Comparison of ENCODE assay signal across 11 mouse cellular contexts in the genomic region with DNA sequence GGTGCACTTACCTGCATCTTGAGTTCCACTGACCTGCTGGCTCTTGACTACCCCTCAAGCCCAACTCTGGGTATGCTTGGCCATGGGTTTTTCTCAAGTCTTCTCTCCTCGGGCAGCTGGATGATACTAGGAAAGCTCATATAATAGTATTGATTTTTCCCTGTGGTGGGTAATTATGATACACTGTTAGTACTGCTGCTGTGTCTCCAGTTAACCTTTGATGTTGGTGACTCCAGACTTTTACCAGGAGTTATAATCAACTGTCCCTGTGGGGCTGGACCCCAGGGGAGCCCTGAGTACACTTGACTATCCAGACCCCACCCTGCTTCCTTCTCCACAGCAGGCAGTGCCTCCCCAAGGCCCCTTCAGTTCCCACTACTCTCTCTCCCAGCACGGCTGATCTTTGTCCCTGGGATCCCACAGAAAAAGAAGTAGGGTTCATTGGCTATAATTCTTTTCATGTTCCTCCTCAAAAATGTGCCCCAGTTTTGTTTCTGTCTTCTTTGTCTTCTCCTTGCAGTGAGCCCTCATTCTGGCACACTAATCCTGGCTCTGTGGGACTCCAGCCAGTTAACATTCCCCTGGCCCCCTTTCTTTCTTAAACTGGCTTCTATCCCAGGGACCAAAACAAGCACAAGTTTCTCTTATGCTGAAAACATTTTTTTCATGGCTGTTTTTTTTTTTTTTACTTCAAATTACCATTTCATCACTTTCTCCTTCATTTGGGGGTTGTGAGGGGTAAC. TPM values are rescaled to one million over a fixed set of nuclear protein-coding genes. Genes with fewer than 3 reads are reported as not detected.
DNase-seq lines count a peak whose midpoint lies in the region; ATAC-seq and TF ChIP-seq lines count a peak whose summit lies in the region.
"Had no signal": no experiment of that assay in that cellular context is flagged by ENCODE, and none has a peak within 500 bp of the region (broad histone marks: within the 10 kb centered on the region; RNA-seq: fewer than 3 reads in every experiment).

No protein-coding gene starts in this region.

- H3K4me2 ChIP-seq in hindbrain, embryonic 14.5 days (replicated peaks): no peak overlapping the region
- peak overlapping the region; percentile 23 for H3K4me2 ChIP-seq in liver, embryonic 12.5 days

- H3K4me1 ChIP-seq in hindbrain, embryonic 14.5 days (replicated peaks; ENCODE audit: control insufficient read depth, insufficient read depth, low read length): 0 out of 2 replicates have a peak, but pooled peaks cover 4% of the 10 kb centered on the region
- peaks cover 3% of the 10 kb centered on the region; the same call in 1 of the 2 replicates for H3K4me1 ChIP-seq in hindbrain, embryonic 10.5 days (replicated peaks)
- H3K4me1 ChIP-seq in testis, adult 2 months (ENCODE audit: control insufficient read depth, insufficient read depth, low read length): peaks cover 13% of the 10 kb centered on the region
- peaks cover 81% of the 10 kb centered on the region for H3K4me1 ChIP-seq in liver, embryonic 12.5 days

- WGBS in hindbrain, embryonic 14.5 days: 37% methylated on average over 2 of the region's 2 CpGs
- WGBS in hindbrain, embryonic 10.5 days: 36% methylated on average over 2 of the region's 2 CpGs
- 30% methylated on average over 2 of the region's 2 CpGs for WGBS in liver, embryonic 12.5 days (ENCODE audit: insufficient replicate concordance)

- no peak for TF ChIP-seq POLR2A in testis, adult 2 months (IDR thresholded peaks at IDR 0.05; ENCODE audit: control insufficient read depth, low read depth, low read length)

- no peaks in the 10 kb centered on the region for H3K27me3 ChIP-seq in hindbrain, embryonic 14.5 days (ENCODE audit: control insufficient read depth, insufficient read depth, low read length)
- H3K27me3 ChIP-seq in hindbrain, embryonic 10.5 days (ENCODE audit: insufficient read depth, poor library complexity, severe bottlenecking): no peaks in the 10 kb centered on the region
- H3K27me3 ChIP-seq in testis, adult 2 months (ENCODE audit: control insufficient read depth, insufficient read depth, low read length): no peaks in the 10 kb centered on the region
- H3K27me3 ChIP-seq in liver, embryonic 12.5 days (replicated peaks): no peaks in the 10 kb centered on the region
- H3K27me3 ChIP-seq: neural tube, embryonic 12.5 days had no signal

- no peak overlapping the region for H3K4me3 ChIP-seq in hindbrain, embryonic 14.5 days (replicated peaks; ENCODE audit: low read length)
- H3K4me3 ChIP-seq in hindbrain, embryonic 10.5 days: no peak overlapping the region
- peak overlapping the region; percentile 59 for H3K4me3 ChIP-seq in testis, adult 2 months (ENCODE audit: control insufficient read depth, low read depth, low read length)
- H3K4me3 ChIP-seq in liver, embryonic 12.5 days: no peak overlapping the region
- H3K4me3 ChIP-seq: neural tube, embryonic 12.5 days had no signal

- H3K36me3 ChIP-seq in hindbrain, embryonic 14.5 days (replicated peaks; ENCODE audit: control insufficient read depth, insufficient read depth): no peaks in the 10 kb centered on the region
- no peaks in the 10 kb centered on the region for H3K36me3 ChIP-seq in hindbrain, embryonic 10.5 days
- H3K36me3 ChIP-seq in testis, adult 2 months (ENCODE audit: control insufficient read depth, insufficient read depth, low read length): no peaks in the 10 kb centered on the region
- H3K36me3 ChIP-seq in liver, embryonic 12.5 days: no peaks in the 10 kb centered on the region
- H3K36me3 ChIP-seq: neural tube, embryonic 12.5 days had no signal

- H3K9me3 ChIP-seq in hindbrain, embryonic 14.5 days (ENCODE audit: control insufficient read depth, low read length): no peaks in the 10 kb centered on the region
- no peaks in the 10 kb centered on the region for H3K9me3 ChIP-seq in hindbrain, embryonic 10.5 days
- H3K9me3 ChIP-seq in liver, embryonic 12.5 days (replicated peaks): no peaks in the 10 kb centered on the region
- H3K9me3 ChIP-seq: neural tube, embryonic 12.5 days had no signal

- TF ChIP-seq CTCF in testis, adult 2 months (IDR thresholded peaks at IDR 0.05; ENCODE audit: control insufficient read depth, insufficient read depth, insufficient replicate concordance, low read depth, low read length): no peak

- no peak for DNase-seq in hindbrain, embryonic 14.5 days (ENCODE audit: low spot score)
- no peak for DNase-seq in hindbrain, embryonic 10.5 days (ENCODE audit: low spot score)
- no peak for DNase-seq in testis, postnatal 10 days (ENCODE audit: low spot score)
- DNase-seq in urinary bladder, adult 2 months (ENCODE audit: low spot score): no peak
- no peak for DNase-seq in natural killer cell, adult 2 months (ENCODE audit: low spot score in 2 of 2)
- no peak for DNase-seq in thymus, postnatal 0 days (ENCODE audit: low spot score)
- DNase-seq: adrenal gland, postnatal 25 days had no signal

- ATAC-seq in hindbrain, embryonic 14.5 days (ENCODE audit: low FRiP score): no peak
- ATAC-seq in liver, embryonic 12.5 days: no peak

- peak overlapping the region; percentile 61 for H3K27ac ChIP-seq in hindbrain, embryonic 14.5 days
- no peak overlapping the region for H3K27ac ChIP-seq in hindbrain, embryonic 10.5 days
- H3K27ac ChIP-seq in testis, adult 2 months (ENCODE audit: control insufficient read depth, insufficient read depth, low read depth, low read length): no peak overlapping the region
- peak overlapping the region; percentile 98 for H3K27ac ChIP-seq in liver, embryonic 12.5 days
- H3K27ac ChIP-seq: neural tube, embryonic 12.5 days had no signal

- no peak overlapping the region for H3K9ac ChIP-seq in hindbrain, embryonic 14.5 days
- peak overlapping the region; percentile 44 for H3K9ac ChIP-seq in liver, embryonic 12.5 days
- H3K9ac ChIP-seq: neural tube, embryonic 12.5 days had no signal

RNA-seq across cellular contexts. Expression of gene Aqp9, which starts 0.8 kb away (rescaled TPM):
- polyA plus RNA-seq in hindbrain, embryonic 14.5 days (2014; fragmentation: Nextera tagmentation; extraction: Ambion mirVana): 0.31 and 0.34 TPM in 2 replicates
- 0.10 TPM in 1 of 2 replicates, not detected in the other for polyA plus RNA-seq in hindbrain, embryonic 10.5 days (2016; fragmentation: Nextera tagmentation; extraction: Ambion mirVana)
- polyA plus RNA-seq in testis, adult 2 months (2012; rRNA removed): 32.9 and 35.1 TPM in 2 replicates
- 10.1 and 10.3 TPM in 2 replicates for polyA plus RNA-seq in liver, embryonic 12.5 days (2016; fragmentation: Nextera tagmentation; extraction: Ambion mirVana)
- 0.99 and 1.0 TPM in 2 replicates for polyA plus RNA-seq in urinary bladder, adult 2 months (2012; rRNA removed)
- polyA plus RNA-seq in thymus, postnatal 0 days (2015; fragmentation: Nextera tagmentation; extraction: Ambion mirVana): 1.2 and 1.3 TPM in 2 replicates
- polyA plus RNA-seq: limb, embryonic 11.5 days had no signal

RNA-seq across cellular contexts. Expression of gene Aldh1a2, which starts 47.9 kb away (rescaled TPM):
- 45.0 and 52.8 TPM in 2 replicates for polyA plus RNA-seq in hindbrain, embryonic 14.5 days (2014; fragmentation: Nextera tagmentation; extraction: Ambion mirVana)
- 0.80 and 5.7 TPM in 2 replicates for polyA plus RNA-seq in hindbrain, embryonic 10.5 days (2016; fragmentation: Nextera tagmentation; extraction: Ambion mirVana)
- 62.1 and 62.3 TPM in 2 replicates for polyA plus RNA-seq in testis, adult 2 months (2012; rRNA removed)
- 6.2 and 6.7 TPM in 2 replicates for polyA plus RNA-seq in liver, embryonic 12.5 days (2016; fragmentation: Nextera tagmentation; extraction: Ambion mirVana)
- 27.9 and 38.1 TPM in 2 replicates for polyA plus RNA-seq in urinary bladder, adult 2 months (2012; rRNA removed)
- 0.81 and 1.1 TPM in 2 replicates for polyA plus RNA-seq in thymus, postnatal 0 days (2015; fragmentation: Nextera tagmentation; extraction: Ambion mirVana)

Comparison
In these comparisons a context has a peak if more than half of its experiments do, and no peak if none do; other contexts are left out.
1. H3K27ac ChIP-seq: peak in hindbrain, embryonic 14.5 days (single experiment) and liver, embryonic 12.5 days (single experiment); none in hindbrain, embryonic 10.5 days (single experiment) and testis, adult 2 months (single experiment).